Mouse (Mus musculus): ENCODE results near the gene Fermt3.
A peak's percentile ranks its signal among the peaks of the same experiment; 100 is the strongest.
"Not testable (repeated sequence)": the region's sequence is repeated elsewhere in the genome, so short reads cannot be mapped to it uniquely, and the experiment has no call there.

Gene Fermt3

DNA sequence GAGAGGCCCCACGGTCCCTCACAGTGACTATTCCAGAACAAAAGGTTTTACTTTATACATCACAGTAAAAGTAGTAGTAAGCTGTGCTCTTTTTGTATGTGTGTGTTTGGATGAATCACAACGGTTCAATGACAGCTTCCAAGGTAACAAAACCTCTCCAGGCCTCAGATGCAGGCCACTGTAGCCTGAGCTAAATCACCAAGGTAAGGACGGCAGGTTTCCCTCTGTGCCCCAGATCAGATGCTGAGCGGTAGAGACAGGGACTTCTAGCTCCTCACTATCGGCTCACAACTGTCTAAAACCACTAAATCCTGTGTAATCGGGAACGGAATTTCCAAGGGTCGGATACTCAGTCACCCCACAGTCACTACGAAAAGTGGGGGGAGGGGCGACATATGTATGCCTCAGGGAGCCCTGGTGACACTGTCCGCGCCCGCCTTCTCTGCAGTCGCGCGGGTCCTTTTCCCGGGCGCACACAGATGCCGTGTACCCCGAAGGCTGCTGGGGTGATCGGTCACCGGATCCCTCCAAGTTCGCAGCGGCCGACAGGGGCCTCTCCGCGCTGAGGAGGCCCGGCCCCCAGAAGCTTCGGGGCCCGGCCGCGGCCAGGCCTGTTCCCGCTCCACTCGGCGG, 19.9 kb upstream of the Fermt3 start:
- no peak for DNase-seq (ENCODE audit: low spot score)

DNA sequence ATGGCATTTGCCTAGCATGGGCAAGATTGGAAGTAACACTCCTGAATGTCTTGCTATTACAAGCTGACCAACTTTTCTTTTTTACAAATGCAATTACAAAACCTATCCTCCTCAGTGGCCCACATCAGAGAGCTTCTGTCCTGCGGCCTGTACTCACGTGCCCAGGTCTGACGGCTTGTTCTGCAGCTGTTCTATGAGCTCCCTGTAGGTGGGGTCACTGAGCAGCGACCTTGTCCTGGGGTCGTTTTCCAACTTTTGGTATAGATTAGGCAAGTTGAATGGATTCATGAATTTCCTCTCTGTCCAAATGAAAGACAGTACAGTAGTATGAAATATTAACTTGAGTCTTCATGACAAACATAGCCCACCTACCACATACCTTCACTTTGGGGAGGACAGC, 14.7 kb upstream of the Fermt3 start:
- no peak for DNase-seq (ENCODE audit: low spot score)

DNA sequence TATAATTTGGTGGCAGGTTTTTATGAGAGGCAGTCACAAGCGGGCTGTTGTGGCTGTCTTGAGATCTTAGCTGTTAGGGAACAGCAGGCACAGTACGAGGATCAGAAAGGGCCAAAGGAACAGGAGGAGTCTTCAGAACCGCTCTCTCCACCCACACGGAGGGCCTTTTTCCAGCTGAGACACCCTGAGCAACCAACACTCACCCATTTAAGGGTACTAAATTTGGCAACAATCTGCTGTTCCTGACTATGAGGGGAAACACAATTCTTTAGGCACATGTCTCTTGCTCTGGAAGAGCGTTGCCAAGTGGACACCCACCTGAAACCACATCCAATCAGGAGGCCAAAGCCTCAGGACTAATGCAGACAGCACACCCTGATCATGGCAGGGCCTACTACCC, 10.3 kb upstream of the Fermt3 start:
- DNase-seq (ENCODE audit: low spot score): no peak

DNA sequence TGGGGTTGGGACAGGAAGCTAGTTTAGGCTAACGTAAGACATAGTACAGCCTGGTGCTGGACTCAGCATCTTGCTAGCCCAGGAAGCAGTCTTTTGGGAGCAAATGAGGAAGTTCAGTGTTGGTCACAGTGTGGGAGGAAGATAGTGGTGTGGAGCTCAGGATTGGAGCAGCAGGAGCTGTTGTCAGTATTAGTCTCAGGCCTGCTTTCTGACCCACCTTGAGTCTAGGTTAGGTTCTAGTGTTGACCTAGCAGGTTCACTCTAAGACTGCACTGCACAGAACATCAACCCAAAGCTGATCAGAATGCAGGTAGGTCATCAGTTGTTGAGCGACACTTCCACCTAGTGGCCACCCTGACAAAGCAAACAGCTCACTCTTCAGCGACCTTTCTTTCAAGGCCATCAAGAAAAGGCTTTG, 964 bp upstream of the Fermt3 start:
- no peak for DNase-seq (ENCODE audit: low spot score)

DNA sequence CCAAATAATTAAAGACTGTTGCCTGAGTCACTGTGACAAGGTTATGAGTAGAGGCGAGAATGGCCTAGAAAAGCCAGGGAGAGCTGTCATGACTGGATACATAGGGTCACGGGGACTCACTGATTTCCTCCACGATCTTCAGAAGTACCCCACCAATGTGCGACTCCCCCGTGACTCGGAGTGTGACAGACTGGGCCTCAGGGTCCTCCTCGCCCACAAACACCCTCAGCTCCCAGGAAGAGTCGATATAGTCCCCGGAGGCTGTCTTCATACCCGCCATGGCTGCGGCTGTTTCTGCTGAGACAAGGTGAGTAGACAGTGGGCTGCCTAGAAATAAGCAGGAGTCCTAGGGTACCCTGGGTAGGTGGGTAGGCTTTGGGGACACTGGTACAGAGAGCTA, 723 bp downstream of the Fermt3 start:
- DNase-seq (ENCODE audit: low spot score): no peak

DNA sequence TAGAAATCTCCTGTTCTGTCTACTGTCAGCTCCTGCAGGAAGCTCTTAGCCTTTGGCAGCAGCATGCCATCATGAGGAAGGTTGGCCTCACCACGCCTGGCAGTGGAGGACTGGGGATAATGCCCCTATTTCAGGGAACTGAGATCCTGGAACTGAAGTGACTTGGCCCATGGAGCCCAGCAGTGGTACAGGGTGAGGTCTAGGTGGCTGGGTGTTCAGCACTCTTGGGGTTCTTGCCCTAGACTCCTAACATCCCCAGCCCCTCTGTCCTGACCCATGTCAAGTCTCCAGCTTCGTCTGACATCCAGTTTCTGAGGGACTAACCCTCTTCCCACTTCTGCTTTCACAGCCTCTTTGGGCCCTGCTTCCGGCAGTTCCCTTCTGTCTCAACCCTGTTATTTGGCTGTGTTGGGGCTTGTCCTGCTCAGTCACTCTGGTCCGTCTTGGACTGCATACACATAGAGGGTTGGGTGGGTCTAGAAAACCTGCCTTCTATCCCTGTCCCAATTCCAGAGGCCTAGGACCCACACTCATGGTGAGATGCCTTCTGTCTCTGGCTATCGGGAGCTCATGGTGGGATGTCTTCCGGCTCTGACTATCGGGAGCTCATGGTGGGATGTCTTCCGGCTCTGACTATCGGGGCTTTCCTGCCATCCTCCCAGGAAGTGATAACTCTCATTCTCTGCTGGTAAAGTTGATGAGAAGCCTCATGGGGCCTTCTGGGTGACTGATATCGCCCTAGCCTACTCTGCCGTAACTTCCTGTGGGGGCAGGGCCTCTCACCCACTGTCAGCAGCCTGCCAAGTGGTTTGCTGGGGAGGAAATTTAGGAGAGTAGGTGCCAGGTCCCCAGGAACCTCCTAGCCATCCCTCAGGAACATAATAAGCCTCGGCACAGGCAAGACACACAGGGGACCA, 1.5 kb downstream of the Fermt3 start:
- no peak for DNase-seq (ENCODE audit: low spot score)

DNA sequence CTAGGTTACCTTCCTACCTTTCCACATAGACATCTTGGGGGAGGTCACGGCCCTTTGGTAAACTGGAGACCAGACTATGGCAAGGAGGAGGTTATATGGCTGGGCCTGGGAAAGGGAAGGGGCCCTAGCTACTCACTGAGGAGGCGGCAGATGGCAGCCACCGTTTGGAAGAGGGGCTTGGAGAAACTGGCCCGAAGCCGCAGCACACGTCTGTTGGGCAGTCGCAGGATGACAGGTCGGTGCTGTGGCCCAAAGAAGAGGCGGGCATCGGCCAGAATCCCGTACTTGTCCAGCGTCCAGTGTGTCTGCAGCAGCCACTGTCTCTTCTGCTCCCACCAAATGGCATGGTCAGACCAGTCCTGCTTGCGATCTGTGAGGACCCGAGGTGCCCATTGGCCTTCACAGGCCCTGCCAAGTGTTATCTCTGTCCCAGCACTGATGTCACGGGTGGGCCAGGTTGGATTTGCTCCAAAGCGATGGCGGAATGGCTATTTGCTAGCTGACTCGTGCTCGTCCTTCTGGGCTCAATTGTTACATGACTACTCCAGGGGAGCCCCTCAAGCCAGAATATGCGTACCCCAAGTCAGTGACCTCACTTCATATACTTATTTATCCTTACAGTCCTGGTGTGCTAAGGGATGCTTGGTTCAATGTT, 4.7 kb downstream of the Fermt3 start:
- no peak for DNase-seq (ENCODE audit: low spot score)

DNA sequence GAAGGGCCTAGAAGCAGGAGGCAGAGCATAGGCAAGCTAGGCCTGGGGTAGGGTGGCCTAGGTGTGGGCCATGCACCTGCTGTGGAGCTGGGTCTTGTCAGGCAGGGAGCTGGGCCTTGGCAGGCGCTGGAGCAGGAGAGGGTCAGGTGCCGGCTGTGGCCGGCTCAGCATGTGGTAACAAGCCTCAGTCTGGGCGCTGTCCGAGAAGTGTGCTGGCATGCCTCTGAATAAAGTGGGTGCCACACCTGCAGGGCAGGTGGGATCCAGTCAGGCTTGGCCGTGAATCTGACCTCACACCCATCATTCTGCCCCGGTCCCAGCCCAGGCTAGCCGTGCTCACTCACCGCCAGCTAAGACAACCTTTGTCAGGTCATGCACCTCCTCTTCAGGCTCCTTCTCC, 5.3 kb downstream of the Fermt3 start:
- no peak for DNase-seq (ENCODE audit: low spot score)

DNA sequence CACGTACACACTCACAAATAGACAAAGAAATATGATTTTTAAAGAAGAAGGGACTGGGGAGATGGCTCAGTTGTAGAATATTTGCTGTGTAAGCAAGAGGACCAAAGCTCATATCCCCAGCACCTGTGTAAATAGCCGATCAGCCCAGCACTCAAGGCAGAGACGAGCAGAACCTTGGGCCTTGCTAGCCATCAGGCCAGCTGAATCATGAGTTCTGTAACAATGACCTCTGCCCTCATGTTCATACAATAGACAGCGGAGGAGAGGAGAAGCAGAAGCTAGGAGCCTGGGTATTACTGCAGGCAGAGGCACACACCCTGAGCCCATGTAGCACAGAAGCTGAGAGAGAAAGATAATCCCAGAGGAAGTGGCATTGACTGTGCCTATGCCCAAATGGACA, 6.8 kb downstream of the Fermt3 start:
- DNase-seq (ENCODE audit: low spot score): no peak

DNA sequence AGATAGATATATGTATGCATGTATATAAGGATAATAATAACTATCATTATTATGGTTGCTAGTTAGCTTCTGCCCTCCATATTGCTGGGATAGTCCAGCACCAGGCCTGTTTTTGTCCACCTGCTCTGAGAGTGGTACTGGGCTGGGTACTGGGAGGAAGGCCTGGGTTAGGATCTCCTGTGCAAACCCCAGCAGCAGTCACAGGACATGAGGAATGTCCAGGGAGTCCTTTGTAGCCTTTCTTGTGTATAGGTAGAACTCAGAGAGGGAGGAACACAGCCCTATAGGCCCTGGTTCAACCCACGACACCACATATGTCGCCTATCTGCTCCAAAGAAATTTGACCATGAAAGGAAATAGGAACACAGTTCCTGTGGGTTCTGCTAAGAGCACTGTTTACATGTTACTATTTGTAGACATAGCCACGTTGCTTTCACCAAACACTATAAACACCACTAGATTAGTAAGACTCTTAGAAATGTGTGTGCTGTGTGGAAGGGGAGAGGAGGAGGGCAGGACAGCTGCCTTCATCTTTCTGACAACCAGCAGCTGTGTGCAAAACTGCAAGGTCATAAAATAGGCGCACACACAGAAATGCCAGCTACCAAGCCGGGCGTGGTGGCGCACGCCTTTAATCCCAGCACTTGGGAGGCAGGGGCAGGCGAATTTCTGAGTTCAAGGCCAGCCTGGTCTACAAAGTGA, 12.2 kb downstream of the Fermt3 start:
- DNase-seq (ENCODE audit: low spot score): no peak

DNA sequence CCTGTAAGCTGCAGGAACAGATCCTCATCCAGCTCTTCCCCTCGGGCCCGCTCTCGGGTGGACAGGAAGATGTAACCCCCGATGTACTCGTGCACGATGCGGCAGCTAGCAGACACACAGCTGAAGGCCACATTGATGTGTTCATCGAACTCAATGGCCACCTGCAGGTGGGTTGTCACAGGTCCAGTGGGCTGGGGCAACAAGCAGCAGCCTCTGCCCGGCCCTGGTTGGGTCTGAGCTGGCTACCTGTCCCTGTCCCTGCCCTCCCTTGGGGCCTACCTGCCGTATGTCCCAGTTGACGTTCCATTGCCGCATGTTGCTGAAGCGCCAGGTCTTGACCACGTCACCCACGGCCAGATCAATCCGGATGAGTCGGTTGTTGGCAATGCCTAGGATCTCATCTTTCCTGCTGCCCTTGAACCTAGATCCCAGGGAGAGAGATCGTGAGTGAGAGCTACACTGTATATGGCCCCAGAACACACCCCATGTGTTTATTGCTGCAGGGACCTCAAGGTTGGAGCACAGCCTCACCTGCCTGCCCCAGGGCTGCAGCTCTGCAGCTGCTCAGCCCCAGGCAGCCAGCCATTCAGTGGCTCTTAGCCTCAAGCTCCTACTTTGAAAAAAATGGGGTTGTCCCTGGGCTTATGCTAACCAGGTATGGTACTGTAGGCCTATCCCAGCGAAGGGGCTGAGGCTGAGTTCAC, 19.8 kb downstream of the Fermt3 start:
- DNase-seq (ENCODE audit: low spot score): no peak

DNA sequence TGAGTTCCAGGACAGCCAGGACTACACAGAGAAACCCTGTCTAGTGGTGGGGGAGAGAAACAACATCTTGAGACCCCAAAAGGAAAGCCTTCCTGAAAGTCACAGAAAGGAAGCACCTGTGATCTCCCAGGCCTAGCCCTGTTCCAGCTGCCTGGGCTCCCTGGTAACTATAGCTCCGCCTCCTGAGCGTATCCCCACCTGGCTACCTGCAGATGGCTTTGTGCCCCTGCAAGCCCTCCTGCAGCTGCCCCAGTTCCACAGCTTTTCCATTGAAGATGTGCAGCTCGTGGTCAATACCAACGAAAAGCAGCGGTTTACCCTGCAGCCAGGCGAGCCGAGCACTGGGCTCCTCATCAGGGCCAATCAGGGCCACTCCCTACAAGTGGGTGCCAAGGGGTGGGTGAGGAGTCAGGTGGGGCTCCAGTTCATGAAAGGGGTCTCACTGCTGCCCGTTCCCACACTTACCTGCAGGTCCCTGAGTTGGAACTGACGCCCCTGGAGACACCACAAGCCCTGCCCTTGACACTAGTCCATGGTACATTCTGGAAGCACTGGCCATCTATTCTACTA, 21.5 kb downstream of the Fermt3 start:
- no peak for DNase-seq (ENCODE audit: low spot score)

DNA sequence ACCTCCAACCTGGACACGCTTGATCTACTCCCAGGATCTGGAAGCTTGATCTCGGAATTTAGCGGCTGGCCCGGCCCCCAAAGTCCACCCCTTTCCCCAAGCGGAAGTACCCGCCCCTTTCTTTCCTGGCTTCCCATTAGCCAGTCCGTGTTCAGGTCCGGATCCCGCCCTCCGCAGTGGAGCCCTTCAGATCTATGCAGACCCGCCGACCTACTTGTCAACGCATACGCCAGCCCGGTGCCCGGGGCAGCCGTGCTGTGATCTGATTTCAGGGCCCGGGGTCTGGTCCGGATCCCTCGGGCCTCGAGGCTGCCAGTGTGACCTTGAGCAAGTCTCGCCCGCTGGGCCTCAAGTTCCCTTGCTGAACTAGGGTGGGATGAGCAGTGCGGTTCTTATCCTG, 23.3 kb downstream of the Fermt3 start, which contains the start of the genes Nudt22 and Trpt1:
Gene Nudt22 (minus strand): TSS at position 112 of the 400 bp plus-strand sequence.
Gene Trpt1 (plus strand): TSS at position 126 of the 400 bp plus-strand sequence.
- no peak for DNase-seq (ENCODE audit: low spot score)

DNA sequence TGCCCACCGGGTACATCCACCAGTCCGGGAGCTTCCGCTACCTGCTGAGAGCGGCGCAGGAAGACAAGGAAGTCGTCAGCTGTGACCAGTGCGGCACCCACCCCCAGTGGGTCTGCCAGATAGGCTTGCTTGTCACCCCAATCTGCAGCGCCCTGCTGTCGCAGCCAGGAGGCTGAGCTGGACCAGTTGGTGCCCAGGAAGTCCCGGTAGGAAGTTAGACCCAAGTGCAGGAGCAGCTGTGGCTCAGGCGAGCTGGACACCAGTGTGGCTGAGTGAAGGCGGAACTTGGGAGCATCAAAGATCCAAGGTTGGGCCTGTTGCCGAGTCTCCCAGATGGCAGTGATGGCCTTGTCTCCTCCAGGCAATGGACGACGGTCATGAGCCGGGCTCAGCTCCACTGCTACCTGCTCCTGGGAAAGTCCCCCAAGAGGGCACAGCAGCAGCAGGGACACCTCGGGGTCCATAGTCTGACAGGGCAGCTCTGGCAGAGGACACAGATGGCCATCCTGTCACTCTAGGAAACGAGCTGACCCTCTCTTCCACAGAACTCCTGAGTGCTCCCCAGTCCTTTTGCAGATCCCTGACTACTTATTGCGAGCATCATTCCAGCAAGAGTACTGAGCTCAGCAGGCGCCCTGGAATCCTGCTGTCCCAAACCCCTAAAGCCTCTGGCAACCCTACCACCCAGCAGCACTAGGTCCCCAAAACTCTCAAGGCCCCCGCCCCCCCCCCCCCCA, 23.8 kb downstream of the Fermt3 start:
- DNase-seq (ENCODE audit: low spot score): no peak

DNA sequence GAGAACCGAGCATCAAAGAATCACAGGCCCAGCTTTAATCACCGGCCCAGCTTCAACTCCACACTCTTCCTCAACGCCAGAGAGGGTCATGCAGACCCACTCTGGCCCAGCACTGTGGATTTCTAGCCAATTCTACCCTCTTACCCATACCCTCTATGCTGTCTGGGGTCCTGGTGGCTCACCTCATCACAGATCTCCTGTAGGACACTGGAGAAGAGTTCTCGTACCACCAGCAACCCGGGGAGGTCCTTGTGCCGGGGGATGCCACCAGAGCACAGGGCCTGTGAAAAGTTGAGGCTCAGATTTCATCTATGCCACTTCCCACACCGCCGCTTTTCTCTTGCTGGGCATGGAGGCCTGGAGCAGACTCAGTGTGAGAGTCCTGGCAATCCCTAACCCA, 24.8 kb downstream of the Fermt3 start:
- DNase-seq (ENCODE audit: low spot score): no peak

DNA sequence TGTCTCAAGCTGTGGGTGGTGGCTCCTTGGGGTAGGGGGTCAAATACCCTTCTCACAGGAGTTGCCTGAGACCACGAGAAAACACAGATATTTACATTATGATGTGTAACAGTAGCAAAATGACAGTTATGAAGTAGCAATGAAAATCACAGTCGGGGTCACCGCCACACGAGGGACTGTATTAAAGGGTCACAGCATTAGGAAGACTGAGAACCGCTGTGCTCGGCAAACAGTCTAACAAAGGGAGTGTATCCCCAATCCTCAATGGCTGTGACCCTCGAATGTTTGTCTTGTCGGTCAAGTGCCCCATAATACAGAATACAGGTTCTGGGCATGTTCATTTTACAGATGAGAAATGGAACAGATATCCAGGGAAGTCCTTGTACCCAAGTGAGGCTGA, 25.3 kb downstream of the Fermt3 start:
- no peak for DNase-seq (ENCODE audit: low spot score)

DNA sequence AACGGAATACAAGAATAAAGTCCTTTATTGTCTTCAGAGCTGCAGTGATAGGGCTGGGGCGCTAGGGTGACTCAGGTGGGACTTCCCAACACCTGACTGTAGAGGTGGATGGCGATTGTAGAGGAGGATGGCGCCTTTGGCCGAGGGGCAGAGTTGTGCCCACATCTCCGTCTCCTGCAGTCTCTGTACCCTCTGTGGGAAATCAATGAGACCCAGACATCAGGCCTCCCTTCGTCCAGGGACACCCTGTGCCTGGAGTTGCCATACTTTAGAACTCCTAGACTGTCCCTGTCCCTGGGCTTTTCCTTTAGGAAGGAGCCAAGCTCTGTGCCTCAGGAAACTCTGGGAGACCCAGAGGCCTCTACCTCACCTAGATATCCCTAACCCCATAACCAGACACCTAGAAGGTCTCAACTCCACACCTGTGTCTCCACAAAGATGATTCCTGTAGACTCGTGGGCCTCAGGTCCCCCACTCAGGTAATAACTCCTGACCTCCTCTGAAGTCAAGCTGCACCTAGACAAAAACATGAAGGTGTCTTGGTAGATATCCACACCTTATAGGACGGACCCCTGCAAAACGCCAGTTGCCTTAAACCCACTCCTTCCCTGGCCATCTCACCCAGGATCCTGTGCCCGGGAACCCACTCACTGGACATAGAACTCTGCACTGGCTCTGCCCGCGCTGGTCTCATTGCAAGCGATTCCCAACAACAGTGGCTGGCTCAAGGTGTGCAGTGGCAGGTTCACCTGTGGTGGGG, 26.1 kb downstream of the Fermt3 start:
- DNase-seq (ENCODE audit: low spot score): no peak

DNA sequence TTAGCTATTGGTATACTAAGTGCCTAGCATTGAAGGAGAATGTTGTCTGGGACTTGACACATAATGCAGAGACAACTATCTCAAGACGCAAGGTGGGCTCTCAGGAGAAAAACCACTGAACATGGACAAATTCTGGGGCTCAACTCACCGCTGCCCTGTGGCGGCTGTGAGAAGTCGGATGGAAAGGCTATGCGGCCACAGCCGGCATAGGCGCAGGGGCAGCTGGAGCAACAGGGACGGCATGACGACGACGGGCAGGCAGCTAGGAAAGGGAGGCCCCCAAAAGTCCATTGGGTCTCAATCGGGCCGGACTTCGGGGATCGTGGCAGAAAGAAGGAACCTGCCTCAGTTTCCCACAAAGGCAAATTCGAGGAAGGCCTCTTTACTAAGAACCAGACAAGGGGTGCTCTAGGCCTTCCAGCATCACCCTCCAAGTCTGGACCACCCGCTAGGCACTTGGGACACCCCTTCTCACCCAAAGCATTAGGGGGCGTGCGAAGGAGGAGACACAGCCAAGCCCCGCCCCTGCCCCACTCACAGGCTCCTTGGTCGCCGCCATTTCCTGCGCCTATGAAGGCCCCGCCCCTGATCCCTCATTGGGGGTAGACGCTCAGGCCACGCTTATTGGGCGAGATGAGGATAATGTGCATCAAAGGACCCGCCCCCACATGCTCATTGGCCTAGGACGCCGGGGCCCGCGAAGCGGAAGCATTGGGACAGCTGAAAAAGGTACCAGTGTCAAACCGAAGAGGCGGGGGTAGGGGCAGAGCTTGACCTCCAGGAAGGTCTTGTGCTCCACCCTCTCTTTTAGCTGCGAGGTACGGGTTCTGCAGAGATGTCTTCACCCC, 27.0 kb downstream of the Fermt3 start, which contains the start of gene Dnajc4:
Gene Dnajc4 (minus strand): TSS at position 562 of the 848 bp plus-strand sequence.
- peak; percentile 89 for DNase-seq (ENCODE audit: low spot score)

DNA sequence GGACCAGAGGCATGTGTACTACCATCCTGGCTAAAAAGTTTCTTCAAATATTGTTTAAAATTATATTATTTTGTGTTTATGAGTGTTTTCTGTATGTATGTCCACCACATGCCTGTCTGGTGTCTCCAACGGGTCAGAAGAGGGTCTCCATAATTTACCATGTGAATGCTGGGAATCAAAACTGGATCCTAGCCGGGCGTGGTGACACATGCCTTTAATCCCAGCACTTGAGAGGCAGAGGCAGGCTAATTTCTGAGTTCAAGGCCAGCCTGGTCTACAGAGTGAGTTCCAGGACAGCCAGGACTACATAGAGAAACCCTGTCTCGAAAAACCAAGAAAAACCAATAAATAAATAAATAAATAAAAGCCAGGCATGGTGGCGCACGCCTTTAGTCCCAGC, 28.1 kb downstream of the Fermt3 start:
- not testable (repeated sequence) for DNase-seq (ENCODE audit: low spot score)
